In genomic region chr12:17324549-17325470, GRCm38 (mm10) we compare ENCODE assay signal across 8 mouse cellular contexts. TPM values are rescaled to one million over a fixed set of nuclear protein-coding genes. Genes with fewer than 3 reads are reported as not detected.
DNase-seq lines count a peak whose midpoint lies in the region; ATAC-seq and TF ChIP-seq lines count a peak whose summit lies in the region.

No protein-coding gene starts in this region.

- H3K9ac ChIP-seq in heart, embryonic 13.5 days = peak overlapping the region; percentile 77
- H3K9ac ChIP-seq in forebrain, embryonic 14.5 days (ENCODE audit: low read length) = peak overlapping the region; percentile 54
- H3K9ac ChIP-seq in kidney, embryonic 15.5 days = peak overlapping the region; percentile 42
- peak overlapping the region; percentile 36; the same call in 1 of the 2 replicates for H3K9ac ChIP-seq in lung, postnatal 0 days (replicated peaks; ENCODE audit: low read depth)

- WGBS in heart, embryonic 13.5 days = 4% methylated on average over 51 of the region's 51 CpGs
- WGBS in forebrain, embryonic 14.5 days = 3% methylated on average over 51 of the region's 51 CpGs
- WGBS in kidney, embryonic 15.5 days = 3% methylated on average over 51 of the region's 51 CpGs
- WGBS in lung, postnatal 0 days = 4% methylated on average over 46 of the region's 51 CpGs

- H3K4me3 ChIP-seq in heart, embryonic 13.5 days = peak overlapping the region; percentile 59
- peak overlapping the region; percentile 44 for H3K4me3 ChIP-seq in forebrain, embryonic 14.5 days (ENCODE audit: low read depth, low read length)
- peak overlapping the region; percentile 47 for H3K4me3 ChIP-seq in kidney, embryonic 15.5 days (replicated peaks)
- peak overlapping the region; percentile 41 for H3K4me3 ChIP-seq in lung, postnatal 0 days (ENCODE audit: low read depth, low read length)

- H3K4me2 ChIP-seq in heart, embryonic 13.5 days = peak overlapping the region; percentile 94
- peak overlapping the region; percentile 84 for H3K4me2 ChIP-seq in forebrain, embryonic 14.5 days (ENCODE audit: low read length)
- peak overlapping the region; percentile 85 for H3K4me2 ChIP-seq in kidney, embryonic 15.5 days
- peak overlapping the region; percentile 62 for H3K4me2 ChIP-seq in lung, postnatal 0 days (replicated peaks; ENCODE audit: low read depth, low read length)

- no peak for TF ChIP-seq EP300 in lung, postnatal 0 days (IDR thresholded peaks at IDR 0.05)

- no peaks in the 10 kb centered on the region for H3K9me3 ChIP-seq in heart, embryonic 13.5 days
- no peaks in the 10 kb centered on the region for H3K9me3 ChIP-seq in forebrain, embryonic 14.5 days (replicated peaks; ENCODE audit: control insufficient read depth, low read length)
- H3K9me3 ChIP-seq in kidney, embryonic 15.5 days (replicated peaks) = no peaks in the 10 kb centered on the region
- H3K9me3 ChIP-seq in lung, postnatal 0 days (ENCODE audit: low read length) = no peaks in the 10 kb centered on the region

- no peaks in the 10 kb centered on the region for H3K36me3 ChIP-seq in heart, embryonic 13.5 days
- H3K36me3 ChIP-seq in forebrain, embryonic 14.5 days (ENCODE audit: control insufficient read depth, insufficient read depth, low read length) = no peaks in the 10 kb centered on the region
- no peaks in the 10 kb centered on the region for H3K36me3 ChIP-seq in kidney, embryonic 15.5 days
- H3K36me3 ChIP-seq in lung, postnatal 0 days (ENCODE audit: insufficient read depth, low read length) = no peaks in the 10 kb centered on the region

- DNase-seq in heart, adult 8-10 months (ENCODE audit: low spot score) = no peak
- DNase-seq in adrenal gland, adult 18-20 months (ENCODE audit: low spot score in 2 of 2) = peak; percentile 62 to 66
- peak; percentile 17 for DNase-seq in forebrain, embryonic 14.5 days (ENCODE audit: low spot score)
- peak; percentile 54 for DNase-seq in lung, postnatal 0 days (ENCODE audit: low spot score)
- peak; percentile 28 for DNase-seq in right cerebral cortex, postnatal 25 days

- ATAC-seq in heart, embryonic 13.5 days (ENCODE audit: extremely low read depth, insufficient number of reproducible peaks, low FRiP score, low TSS enrichment) = no peak
- ATAC-seq in forebrain, embryonic 14.5 days = peak; percentile 42; the same call in 1 of the 2 replicates
- ATAC-seq in kidney, embryonic 15.5 days (replicated peaks; ENCODE audit: low FRiP score) = peak; percentile 70
- peak; percentile 87 for ATAC-seq in lung, postnatal 0 days
- no peak for ATAC-seq in activated CD4-positive, CD25-positive, alpha-beta regulatory T cell, adult 4 months

- no peak overlapping the region for H3K27ac ChIP-seq in heart, embryonic 13.5 days (replicated peaks)
- H3K27ac ChIP-seq in forebrain, embryonic 14.5 days (ENCODE audit: low read depth, low read length) = no peak overlapping the region
- no peak overlapping the region for H3K27ac ChIP-seq in kidney, embryonic 15.5 days
- H3K27ac ChIP-seq in lung, postnatal 0 days (ENCODE audit: low read length) = no peak overlapping the region

- H3K4me1 ChIP-seq in heart, embryonic 13.5 days = peaks cover 12% of the 10 kb centered on the region
- no peaks in the 10 kb centered on the region for H3K4me1 ChIP-seq in forebrain, embryonic 14.5 days (ENCODE audit: control insufficient read depth, insufficient read depth, low read length)
- peaks cover 11% of the 10 kb centered on the region for H3K4me1 ChIP-seq in kidney, embryonic 15.5 days
- H3K4me1 ChIP-seq in lung, postnatal 0 days (ENCODE audit: insufficient read depth, low read depth, low read length) = no peaks in the 10 kb centered on the region

- no peak for TF ChIP-seq CTCF in lung, postnatal 0 days (IDR thresholded peaks at IDR 0.05)

- peaks cover 73% of the 10 kb centered on the region for H3K27me3 ChIP-seq in heart, embryonic 13.5 days (replicated peaks)
- H3K27me3 ChIP-seq in forebrain, embryonic 14.5 days (replicated peaks; ENCODE audit: control insufficient read depth, insufficient read depth, low read length) = peaks cover 10% of the 10 kb centered on the region
- H3K27me3 ChIP-seq in kidney, embryonic 15.5 days = peaks cover 45% of the 10 kb centered on the region
- peaks cover 14% of the 10 kb centered on the region; the same call in 1 of the 2 replicates for H3K27me3 ChIP-seq in lung, postnatal 0 days (replicated peaks; ENCODE audit: insufficient read depth, low read length)

RNA-seq across cellular contexts. Expression of gene Atp6v1c2, which starts 4.3 kb away (rescaled TPM):
- 0.21 TPM in 1 of 2 replicates, not detected in the other for polyA plus RNA-seq in heart, embryonic 13.5 days (2015; fragmentation: Nextera tagmentation; extraction: Ambion mirVana)
- under 1 TPM in 1 of 4 experiments, not detected in 3; 0.29 TPM for total RNA-seq in heart, adult 8-10 months (2022)
- total RNA-seq in adrenal gland, adult 18-20 months (2021) = 1 to 10 TPM; 1.4 to 2.1 TPM
- polyA plus RNA-seq in forebrain, embryonic 14.5 days (2014; fragmentation: Nextera tagmentation; extraction: Ambion mirVana) = 0.20 and 0.32 TPM in 2 replicates
- polyA plus RNA-seq in kidney, embryonic 15.5 days (2015; fragmentation: Nextera tagmentation; extraction: Ambion mirVana) = 2.6 and 2.7 TPM in 2 replicates
- 55.6 and 56.4 TPM in 2 replicates for polyA plus RNA-seq in lung, postnatal 0 days (2015; fragmentation: Nextera tagmentation; extraction: Ambion mirVana)
- polyA plus RNA-seq in activated CD4-positive, CD25-positive, alpha-beta regulatory T cell, adult 4 months (2017; shearing (Covaris generic)) = under 1 TPM in 1 of 2 experiments, not detected in 1; 0.34 TPM

RNA-seq across cellular contexts. Expression of gene Nol10, which starts 23.4 kb away (rescaled TPM):
- polyA plus RNA-seq in heart, embryonic 13.5 days (2015; fragmentation: Nextera tagmentation; extraction: Ambion mirVana) = 13.2 and 13.8 TPM in 2 replicates
- total RNA-seq in heart, adult 8-10 months (2022) = 1 to 10 TPM; 7.1 to 8.4 (median 7.6) TPM
- 10 to 100 TPM; 16.7 to 17.8 TPM for total RNA-seq in adrenal gland, adult 18-20 months (2021)
- polyA plus RNA-seq in forebrain, embryonic 14.5 days (2014; fragmentation: Nextera tagmentation; extraction: Ambion mirVana) = 19.5 and 19.6 TPM in 2 replicates
- polyA plus RNA-seq in kidney, embryonic 15.5 days (2015; fragmentation: Nextera tagmentation; extraction: Ambion mirVana) = 28.2 and 28.7 TPM in 2 replicates
- 7.4 and 7.9 TPM in 2 replicates for polyA plus RNA-seq in lung, postnatal 0 days (2015; fragmentation: Nextera tagmentation; extraction: Ambion mirVana)
- polyA plus RNA-seq in activated CD4-positive, CD25-positive, alpha-beta regulatory T cell, adult 4 months (2017; shearing (Covaris generic)) = 10 to 100 TPM; 25.4 to 29.9 TPM

RNA-seq across cellular contexts. Expression of gene Pdia6, which starts 58.5 kb away (rescaled TPM):
- 361 and 412 TPM in 2 replicates for polyA plus RNA-seq in heart, embryonic 13.5 days (2015; fragmentation: Nextera tagmentation; extraction: Ambion mirVana)
- 100 to 1,000 TPM in 1 of 4 experiments, 10 to 100 TPM in 3; 84.8 to 109 (median 93.8) TPM for total RNA-seq in heart, adult 8-10 months (2022)
- 100 to 1,000 TPM; 175 to 178 TPM for total RNA-seq in adrenal gland, adult 18-20 months (2021)
- polyA plus RNA-seq in forebrain, embryonic 14.5 days (2014; fragmentation: Nextera tagmentation; extraction: Ambion mirVana) = 357 and 368 TPM in 2 replicates
- polyA plus RNA-seq in kidney, embryonic 15.5 days (2015; fragmentation: Nextera tagmentation; extraction: Ambion mirVana) = 614 and 635 TPM in 2 replicates
- polyA plus RNA-seq in lung, postnatal 0 days (2015; fragmentation: Nextera tagmentation; extraction: Ambion mirVana) = 249 and 298 TPM in 2 replicates
- polyA plus RNA-seq in activated CD4-positive, CD25-positive, alpha-beta regulatory T cell, adult 4 months (2017; shearing (Covaris generic)) = 100 to 1,000 TPM; 136 to 209 TPM

Comparison
In these comparisons a context has a peak if more than half of its experiments do, and no peak if none do; other contexts are left out.
1. ATAC-seq: peak in forebrain, embryonic 14.5 days (single experiment), kidney, embryonic 15.5 days (single experiment) and lung, postnatal 0 days (single experiment); none in heart, embryonic 13.5 days (single experiment) and activated CD4-positive, CD25-positive, alpha-beta regulatory T cell, adult 4 months (single experiment).
2. RNA of gene Atp6v1c2, which starts 4.3 kb away (polyA plus RNA-seq): 55.6 to 56.4 TPM in lung, postnatal 0 days; 2.6 to 2.7 TPM in kidney, embryonic 15.5 days, 0.34 TPM in activated CD4-positive, CD25-positive, alpha-beta regulatory T cell, adult 4 months, 0.21 TPM in heart, embryonic 13.5 days and 0.20 to 0.32 TPM in forebrain, embryonic 14.5 days; every median in the first group is over 10 times any median in the second.
3. Peak in every context shown above with its lines, with median percentiles within 50 percentile points of each other: H3K4me2 ChIP-seq, H3K4me3 ChIP-seq and H3K9ac ChIP-seq.